Mouse (Mus musculus) heart, embryonic 15.5 days (tissue): Measurements from ENCODE around the gene Mgat3. TPM values are rescaled to one million over a fixed set of nuclear protein-coding genes. Genes with fewer than 3 reads are reported as not detected.

Source experiments
- ATAC-seq: fragments of 200-750 bp; cut with Nextera tagmentation; replicated peaks from 2 replicates; pipeline ENCODE4 v1.8.0; 2017; ENCODE audit warnings: low read depth, moderate TSS enrichment; ENCODE audit not compliant: insufficient number of reproducible peaks, insufficient read depth, low FRiP score
- H3K27ac ChIP-seq: fragments of 300-500 bp; sonication (generic); 2 replicates; pipeline ENCODE4 v1.5.1; 2015; ENCODE audit warnings: mild to moderate bottlenecking, inconsistent platforms
- H3K27me3 ChIP-seq: fragments of 300-500 bp; sonication (generic); 2 replicates; pipeline ENCODE4 v1.6.1; 2015; ENCODE audit warnings: inconsistent platforms
- H3K36me3 ChIP-seq: fragments of 300-500 bp; sonication (generic); 2 replicates; pipeline ENCODE4 v1.6.1; 2015; ENCODE audit warnings: mild to moderate bottlenecking, inconsistent platforms
- H3K4me1 ChIP-seq: fragments of 300-500 bp; sonication (generic); replicated peaks from 2 replicates; pipeline ENCODE4 v1.6.1; 2015; ENCODE audit warnings: inconsistent platforms
- H3K4me2 ChIP-seq: fragments of 300-500 bp; sonication (generic); 2 replicates; pipeline ENCODE4 v1.6.1; 2015; ENCODE audit warnings: inconsistent platforms, mild to moderate bottlenecking, moderate library complexity
- H3K4me3 ChIP-seq: fragments of 300-500 bp; sonication (generic); 2 replicates; pipeline ENCODE4 v1.5.1; 2015; ENCODE audit warnings: mild to moderate bottlenecking, inconsistent platforms
- H3K9ac ChIP-seq: fragments of 300-500 bp; sonication (generic); 2 replicates; pipeline ENCODE4 v1.6.1; 2015; ENCODE audit warnings: mild to moderate bottlenecking, inconsistent platforms
- H3K9me3 ChIP-seq: fragments of 300-500 bp; sonication (generic); replicated peaks from 2 replicates; pipeline ENCODE4 v1.6.1; 2016; ENCODE audit warnings: inconsistent platforms
- WGBS: fragments of 180-500 bp; shearing (Covaris S2); methylation state at CpG from one replicate; pipeline ENCODE4 v1.1.7; 2015; ENCODE audit warnings: mixed read lengths; 5-methylcytosine and 5-hydroxymethylcytosine counted together
- polyA plus RNA-seq: library from polyadenylated mRNA; unstranded; fragments of >200 nt; fragmentation: Nextera tagmentation; extraction: Ambion mirVana; gene quantifications from 2 replicates; pipeline ENCODE4 v1.2.1, GENCODE M21; 2015

Gene Mgat3
- polyA plus RNA-seq, 1 experiment from 2014 or later, result 0.93 TPM

- no peak overlapping the region for H3K9ac ChIP-seq
- no peak overlapping the region for H3K4me3 ChIP-seq
- H3K27ac ChIP-seq, result no peak overlapping the region
- H3K4me1 ChIP-seq, result peaks cover 19% of the 10 kb centered on the region
- ATAC-seq, result no peak
- H3K9me3 ChIP-seq, result no peaks in the 10 kb centered on the region
- H3K36me3 ChIP-seq, result peaks cover 18% of the 10 kb centered on the region
- no peaks in the 10 kb centered on the region for H3K27me3 ChIP-seq
- WGBS, result 75% methylated on average over 2 of the region's 2 CpGs
- no peak overlapping the region for H3K4me2 ChIP-seq
These were observed 58.8 kb downstream of the Mgat3 start for GRCm38 (mm10) chr15:80232331-80232730.

- Histone ChIP-seq H3K27ac (peak overlapping the region; percentile 69), H3K9ac (0 out of 2 replicates have a peak overlapping the region, but pooled peaks have one; percentile 50), H3K9me3 (no peaks in the 10 kb centered on the region), H3K4me3 (no peak overlapping the region), H3K4me1 (peaks cover 19% of the 10 kb centered on the region), H3K4me2 (peak overlapping the region; percentile 81), H3K27me3 (no peaks in the 10 kb centered on the region), H3K36me3 (peaks cover 24% of the 10 kb centered on the region)
- no peak for ATAC-seq
- 59% methylated on average over 4 of the region's 4 CpGs for WGBS
These were observed 59.5 kb downstream of the Mgat3 start for GRCm38 (mm10) chr15:80233053-80233452.

- ATAC-seq, result peak; percentile 98
- under 1% methylated on average over 67 of the region's 67 CpGs for WGBS
- Histone ChIP-seq H3K36me3 (peaks cover 32% of the 10 kb centered on the region), H3K9me3 (no peaks in the 10 kb centered on the region), H3K9ac (peak within 1 kb of the TSS; percentile 88), H3K4me3 (peak within 1 kb of the TSS; percentile 82), H3K27me3 (no peaks in the 10 kb centered on the region), H3K4me1 (peaks cover 19% of the 10 kb centered on the region), H3K27ac (peak within 1 kb of the TSS; percentile 83), H3K4me2 (peak within 1 kb of the TSS; percentile 81)
These were observed 60.4 kb downstream of the Mgat3 start, which contains the start of gene Mief1 for GRCm38 (mm10) chr15:80233733-80234509. Mief1 (plus strand) TSS chr15:80234018.

- Histone ChIP-seq H3K9me3 (no peaks in the 10 kb centered on the region), H3K27me3 (no peaks in the 10 kb centered on the region), H3K4me2 (peak within 1 kb of the TSS; percentile 81), H3K36me3 (peaks cover 39% of the 10 kb centered on the region), H3K4me1 (peaks cover 19% of the 10 kb centered on the region), H3K9ac (peak within 1 kb of the TSS; percentile 88), H3K27ac (peak within 1 kb of the TSS; percentile 83; the same call in 1 of the 2 replicates), H3K4me3 (peak within 1 kb of the TSS; percentile 82)
- 80% methylated on average over 9 of the region's 9 CpGs for WGBS
- ATAC-seq, result no peak
These were observed 62.0 kb downstream of the Mgat3 start, which contains the start of gene AC140267.1 for GRCm38 (mm10) chr15:80235535-80235934. AC140267.1 (plus strand) TSS chr15:80235835.

GRCm38 (mm10) chr15:80248135-80248534, 74.6 kb downstream of the Mgat3 start:
- no peak overlapping the region for H3K9ac ChIP-seq
- no peaks in the 10 kb centered on the region for H3K27me3 ChIP-seq
- no peaks in the 10 kb centered on the region for H3K9me3 ChIP-seq
- no peak overlapping the region for H3K4me3 ChIP-seq
- H3K4me2 ChIP-seq, result no peak overlapping the region
- H3K27ac ChIP-seq, result no peak overlapping the region
- WGBS, result 93% methylated on average over 12 of the region's 12 CpGs
- H3K36me3 ChIP-seq, result peaks cover 61% of the 10 kb centered on the region
- peaks cover 28% of the 10 kb centered on the region for H3K4me1 ChIP-seq
- ATAC-seq, result no peak

- H3K27ac ChIP-seq, result no peak overlapping the region
- H3K9me3 ChIP-seq, result no peaks in the 10 kb centered on the region
- peaks cover 58% of the 10 kb centered on the region for H3K36me3 ChIP-seq
- ATAC-seq, result no peak
- no peak overlapping the region for H3K4me3 ChIP-seq
- H3K4me2 ChIP-seq, result no peak overlapping the region
- no peak overlapping the region for H3K9ac ChIP-seq
- peaks cover 32% of the 10 kb centered on the region for H3K4me1 ChIP-seq
- H3K27me3 ChIP-seq, result no peaks in the 10 kb centered on the region
- WGBS, result 94% methylated on average over 1 of the region's 1 CpGs
These were observed 75.1 kb downstream of the Mgat3 start for GRCm38 (mm10) chr15:80248596-80248995.

- Histone ChIP-seq H3K9me3 (no peaks in the 10 kb centered on the region), H3K4me1 (peaks cover 42% of the 10 kb centered on the region), H3K27ac (no peak overlapping the region; the same call in 1 of the 2 replicates), H3K9ac (no peak overlapping the region), H3K4me3 (no peak overlapping the region), H3K36me3 (peaks cover 50% of the 10 kb centered on the region), H3K27me3 (no peaks in the 10 kb centered on the region), H3K4me2 (no peak overlapping the region)
- 90% methylated on average over 10 of the region's 10 CpGs for WGBS
- ATAC-seq, result no peak
These were observed 76.2 kb downstream of the Mgat3 start for GRCm38 (mm10) chr15:80249672-80250071.

- Histone ChIP-seq H3K27me3 (no peaks in the 10 kb centered on the region), H3K9ac (0 out of 2 replicates have a peak overlapping the region, but pooled peaks have one; percentile 29), H3K4me1 (peaks cover 42% of the 10 kb centered on the region), H3K4me2 (0 out of 2 replicates have a peak overlapping the region, but pooled peaks have one; percentile 2), H3K27ac (peak overlapping the region; percentile 69), H3K4me3 (no peak overlapping the region), H3K36me3 (peaks cover 43% of the 10 kb centered on the region), H3K9me3 (no peaks in the 10 kb centered on the region)
- ATAC-seq, result no peak
- 24% methylated on average over 6 of the region's 6 CpGs for WGBS
These were observed 77.1 kb downstream of the Mgat3 start for GRCm38 (mm10) chr15:80250586-80250985.

GRCm38 (mm10) chr15:80253530-80253929, 80.0 kb downstream of the Mgat3 start:
- Histone ChIP-seq H3K36me3 (peaks cover 37% of the 10 kb centered on the region), H3K4me2 (no peak overlapping the region), H3K9ac (no peak overlapping the region), H3K9me3 (no peaks in the 10 kb centered on the region), H3K4me3 (no peak overlapping the region), H3K27ac (peak overlapping the region; percentile 99), H3K27me3 (no peaks in the 10 kb centered on the region), H3K4me1 (peaks cover 64% of the 10 kb centered on the region)
- WGBS, result 25% methylated on average over 2 of the region's 2 CpGs
- ATAC-seq, result no peak

GRCm38 (mm10) chr15:80254207-80254606, 80.7 kb downstream of the Mgat3 start:
- peak overlapping the region; percentile 79 for H3K4me2 ChIP-seq
- H3K36me3 ChIP-seq, result peaks cover 30% of the 10 kb centered on the region
- H3K4me3 ChIP-seq, result peak overlapping the region; percentile 95
- no peak for ATAC-seq
- no peaks in the 10 kb centered on the region for H3K27me3 ChIP-seq
- H3K9ac ChIP-seq, result peak overlapping the region; percentile 69
- peaks cover 66% of the 10 kb centered on the region for H3K4me1 ChIP-seq
- no peaks in the 10 kb centered on the region for H3K9me3 ChIP-seq
- WGBS, result 30% methylated on average over 6 of the region's 6 CpGs
- peak overlapping the region; percentile 99 for H3K27ac ChIP-seq

GRCm38 (mm10) chr15:80254847-80255645, 81.5 kb downstream of the Mgat3 start, which contains the start of gene Atf4:
Atf4 (plus strand) TSS chr15:80255184.
- H3K4me3 ChIP-seq, result peak within 1 kb of the TSS; percentile 95
- no peaks in the 10 kb centered on the region for H3K27me3 ChIP-seq
- H3K4me2 ChIP-seq, result peak within 1 kb of the TSS; percentile 79
- ATAC-seq, result peak; percentile 91
- peaks cover 61% of the 10 kb centered on the region for H3K4me1 ChIP-seq
- peak within 1 kb of the TSS; percentile 99 for H3K27ac ChIP-seq
- H3K36me3 ChIP-seq, result peaks cover 22% of the 10 kb centered on the region
- under 1% methylated on average over 62 of the region's 62 CpGs for WGBS
- H3K9ac ChIP-seq, result peak within 1 kb of the TSS; percentile 99
- H3K9me3 ChIP-seq, result no peaks in the 10 kb centered on the region
